Mouse (Mus musculus): ENCODE measurements around the gene Gm20388.

DNA sequence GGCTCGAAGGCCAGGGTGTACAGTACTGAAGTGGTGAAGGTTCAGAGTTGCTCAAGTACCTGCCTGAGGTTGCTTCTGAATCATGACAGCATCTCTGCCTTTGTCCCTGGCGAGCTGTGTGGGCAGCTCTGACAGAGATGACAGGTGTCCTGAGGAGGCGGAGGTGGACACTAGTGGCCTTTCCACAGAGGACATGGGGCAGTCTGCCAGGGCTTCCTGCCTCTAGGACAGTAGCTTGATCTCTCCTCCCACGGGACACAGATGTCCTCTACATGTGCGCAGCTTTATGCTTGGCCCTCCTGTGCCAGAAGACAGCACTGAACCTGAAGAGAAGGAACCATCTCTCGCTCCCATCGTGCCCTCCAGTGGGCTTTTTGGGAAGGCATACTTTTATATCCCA is 222.5 kb downstream of the Gm20388 start:
- TF ChIP-seq POLR2A (IDR thresholded peaks at IDR 0.05; ENCODE audit: extremely low read depth, insufficient read depth, low read length) (no peak), CTCF (IDR thresholded peaks at IDR 0.05; ENCODE audit: extremely low read depth, insufficient read depth, low read length) (no peak)

Data from cortical plate, adult 2 months (tissue).